In the genomic region with DNA sequence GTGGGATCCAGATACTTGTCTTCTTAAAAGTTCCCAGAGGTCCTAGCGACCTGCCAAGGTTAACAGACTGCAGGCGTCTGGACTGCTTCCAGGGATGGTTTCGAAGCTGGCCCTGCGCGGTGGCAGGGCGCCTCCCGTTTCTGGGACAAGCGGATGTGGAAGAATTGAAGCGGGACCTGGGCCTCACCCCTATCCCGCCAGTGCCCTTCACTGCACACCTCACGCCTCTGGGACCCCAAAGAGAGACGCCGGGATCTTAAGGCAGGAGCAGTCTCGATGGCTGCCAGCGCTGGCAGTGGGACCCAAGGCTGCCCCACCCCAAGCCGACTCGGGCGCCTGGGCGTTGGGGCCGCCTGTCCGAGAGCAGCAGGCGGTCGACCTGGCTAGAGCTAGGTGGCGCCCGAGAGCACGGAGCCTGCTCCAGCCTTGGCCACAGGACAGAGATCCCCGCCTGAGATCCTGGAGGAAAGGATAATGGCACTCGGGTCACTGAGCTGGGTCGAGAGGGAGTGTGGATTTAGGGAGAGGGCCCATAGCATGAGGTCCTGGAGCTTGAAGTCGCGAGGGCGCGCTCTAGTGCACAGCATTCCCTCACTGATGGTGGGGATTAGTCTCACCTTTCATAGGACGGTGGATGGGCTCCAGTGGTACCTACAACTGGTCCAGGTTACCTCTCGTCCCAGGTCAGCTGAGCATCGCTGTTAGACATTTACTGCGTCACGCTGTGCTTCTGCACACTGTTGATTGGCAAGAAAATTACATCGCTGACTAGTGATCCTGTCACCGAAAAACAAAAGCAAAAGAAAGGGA, we compare ENCODE assay signal across 7 mouse cellular contexts. TPM values are rescaled to one million over a fixed set of nuclear protein-coding genes. Genes with fewer than 3 reads are reported as not detected.
DNase-seq lines count a peak whose midpoint lies in the region; ATAC-seq and TF ChIP-seq lines count a peak whose summit lies in the region.

No protein-coding gene starts in this region.

- H3K4me1 ChIP-seq in limb, embryonic 13.5 days = peaks cover 27% of the 10 kb centered on the region
- peaks cover 12% of the 10 kb centered on the region for H3K4me1 ChIP-seq in midbrain, embryonic 15.5 days
- H3K4me1 ChIP-seq in spleen, adult 2 months (ENCODE audit: control insufficient read depth, insufficient read depth, insufficient read length) = no peaks in the 10 kb centered on the region

- DNase-seq in adrenal gland, postnatal 14 days = peak; percentile 95
- peak; percentile 87 for DNase-seq in embryo, embryonic 9.5 days (ENCODE audit: extremely low spot score)
- DNase-seq in heart, adult 11 months = peak; percentile 98
- DNase-seq in kidney, adult 11 months = peak; percentile 65
- peak in 1 of 2 experiments; percentile 59 for DNase-seq in spleen, adult 2 months (ENCODE audit: low read depth in 1 of 2, low spot score in 2 of 2)

- no peaks in the 10 kb centered on the region for H3K9me3 ChIP-seq in limb, embryonic 13.5 days
- H3K9me3 ChIP-seq in midbrain, embryonic 15.5 days = no peaks in the 10 kb centered on the region

- peak overlapping the region; percentile 45 for H3K4me3 ChIP-seq in limb, embryonic 13.5 days
- peak overlapping the region; percentile 32 for H3K4me3 ChIP-seq in midbrain, embryonic 15.5 days
- peak overlapping the region; percentile 37; the same call in 1 of the 2 replicates for H3K4me3 ChIP-seq in spleen, adult 2 months (ENCODE audit: extremely low read depth, insufficient read depth, insufficient read length)

- no peak for TF ChIP-seq POLR2A in spleen, adult 2 months (IDR thresholded peaks at IDR 0.05; ENCODE audit: low read depth, low read length)

- peaks cover 3% of the 10 kb centered on the region; the same call in 1 of the 2 replicates for H3K27me3 ChIP-seq in limb, embryonic 13.5 days
- no peaks in the 10 kb centered on the region for H3K27me3 ChIP-seq in midbrain, embryonic 15.5 days (replicated peaks)
- no peaks in the 10 kb centered on the region for H3K27me3 ChIP-seq in spleen, adult 2 months (ENCODE audit: control insufficient read depth, insufficient read depth, low read length)

- WGBS in limb, embryonic 13.5 days = 7% methylated on average over 40 of the region's 40 CpGs
- WGBS in midbrain, embryonic 15.5 days = 5% methylated on average over 40 of the region's 40 CpGs
- 13% methylated on average over 40 of the region's 40 CpGs for WGBS in spleen, adult 2 months

- no peak overlapping the region for H3K27ac ChIP-seq in limb, embryonic 13.5 days
- H3K27ac ChIP-seq in midbrain, embryonic 15.5 days = no peak overlapping the region
- H3K27ac ChIP-seq in spleen, adult 2 months (ENCODE audit: insufficient read depth, low read length) = no peak overlapping the region

- TF ChIP-seq CTCF in spleen, adult 2 months (IDR thresholded peaks at IDR 0.05; ENCODE audit: extremely low read depth, insufficient read depth, insufficient read length, insufficient replicate concordance) = peak; percentile 91

- peak overlapping the region; percentile 59 for H3K9ac ChIP-seq in limb, embryonic 13.5 days
- peak overlapping the region; percentile 32 for H3K9ac ChIP-seq in midbrain, embryonic 15.5 days

- no peaks in the 10 kb centered on the region for H3K36me3 ChIP-seq in limb, embryonic 13.5 days
- no peaks in the 10 kb centered on the region for H3K36me3 ChIP-seq in midbrain, embryonic 15.5 days (replicated peaks)
- H3K36me3 ChIP-seq in spleen, adult 2 months (ENCODE audit: control insufficient read depth, insufficient read depth, low read length) = no peaks in the 10 kb centered on the region

- ATAC-seq in limb, embryonic 13.5 days (ENCODE audit: low FRiP score, low read depth) = peak; percentile 60
- peak; percentile 84 for ATAC-seq in midbrain, embryonic 15.5 days (replicated peaks)

- peak overlapping the region; percentile 78 for H3K4me2 ChIP-seq in limb, embryonic 13.5 days (replicated peaks)
- peak overlapping the region; percentile 74 for H3K4me2 ChIP-seq in midbrain, embryonic 15.5 days

RNA-seq across cellular contexts. Expression of gene Crebbp, which starts 54.3 kb away (rescaled TPM):
- total RNA-seq in adrenal gland, postnatal 14 days (2021) = 65.5 and 68.0 TPM in 2 replicates
- polyA plus RNA-seq in limb, embryonic 13.5 days (2015; fragmentation: Nextera tagmentation; extraction: Ambion mirVana) = 44.3 and 47.0 TPM in 2 replicates
- polyA plus RNA-seq in midbrain, embryonic 15.5 days (2015; fragmentation: Nextera tagmentation; extraction: Ambion mirVana) = 40.9 and 41.4 TPM in 2 replicates
- polyA plus RNA-seq in spleen, adult 2 months (2012; rRNA removed) = 25.6 and 36.9 TPM in 2 replicates
